Mouse (Mus musculus) megakaryocyte-erythroid progenitor cell, adult 5-6 weeks (primary cell): ENCODE measurements around the gene Ptma. TPM values are rescaled to one million over a fixed set of nuclear protein-coding genes. Genes with fewer than 3 reads are reported as not detected.

Experiments
- total RNA-seq, 2 experiments: library from RNA; stranded (forward) in 1 of 2; stranded (reverse) in 1 of 2; fragments of 200-1000, 215-1000 nt in 1 of 2; fragments of >200 nt in 1 of 2; fragmentation: Nextera tagmentation in 1 of 2; gene quantifications; 2 replicates each; pipeline ENCODE4 v1.2.3; 2014 to 2017

Gene Ptma
- total RNA-seq, 2 experiments from 2014 or later = 3,273 to 4,983 TPM

Other genes starting within 250 kb of the Ptma start
- gene B3gnt7, start 223.9 kb upstream of the Ptma start, total RNA-seq (2014; fragmentation: Nextera tagmentation) = 1.4 and 2.4 TPM in 2 replicates
- gene B3gnt7, start 223.9 kb upstream of the Ptma start, total RNA-seq (2017) = 4.0 TPM in 1 of 2 replicates, not detected in the other
- 973 and 1,006 TPM in 2 replicates for gene Ncl, start 167.3 kb upstream of the Ptma start, total RNA-seq (2014; fragmentation: Nextera tagmentation)
- gene Ncl, start 167.3 kb upstream of the Ptma start, total RNA-seq (2017) = 1,472 and 1,577 TPM in 2 replicates
- not detected in 2 replicates for gene Nmur1, start 100.5 kb upstream of the Ptma start, total RNA-seq (2014; fragmentation: Nextera tagmentation)
- gene Nmur1, start 100.5 kb upstream of the Ptma start, total RNA-seq (2017) = not detected in 2 replicates
- not detected in 2 replicates for gene Tex44, start 100.4 kb upstream of the Ptma start, total RNA-seq (2014; fragmentation: Nextera tagmentation)
- gene Tex44, start 100.4 kb upstream of the Ptma start, total RNA-seq (2017) = not detected in 2 replicates
- gene Pde6d, start 55.9 kb downstream of the Ptma start, total RNA-seq (2014; fragmentation: Nextera tagmentation) = 36.5 and 52.7 TPM in 2 replicates
- gene Pde6d, start 55.9 kb downstream of the Ptma start, total RNA-seq (2017) = 13.2 TPM in 2 replicates
- gene Cops7b, start 56.2 kb downstream of the Ptma start, total RNA-seq (2014; fragmentation: Nextera tagmentation) = 21.2 and 25.6 TPM in 2 replicates
- 17.2 and 19.1 TPM in 2 replicates for gene Cops7b, start 56.2 kb downstream of the Ptma start, total RNA-seq (2017)
- not detected in 2 replicates for gene Nppc, start 143.8 kb downstream of the Ptma start, total RNA-seq (2014; fragmentation: Nextera tagmentation)
- 0.70 and 0.80 TPM in 2 replicates for gene Nppc, start 143.8 kb downstream of the Ptma start, total RNA-seq (2017)
- gene Dis3l2, start 177.1 kb downstream of the Ptma start, total RNA-seq (2014; fragmentation: Nextera tagmentation) = 33.2 and 36.8 TPM in 2 replicates
- gene Dis3l2, start 177.1 kb downstream of the Ptma start, total RNA-seq (2017) = 22.8 and 36.6 TPM in 2 replicates